Mouse (Mus musculus) heart, embryonic 16.5 days (tissue): Measurements from ENCODE around the gene Bnc2. TPM values are rescaled to one million over a fixed set of nuclear protein-coding genes. Genes with fewer than 3 reads are reported as not detected.

Experiments used
- ATAC-seq: fragments of 200-750 bp; cut with Nextera tagmentation; replicated peaks from 2 replicates; pipeline ENCODE4 v1.8.0; 2017; ENCODE audit warnings: moderate number of reproducible peaks; ENCODE audit not compliant: insufficient read depth, low FRiP score; ENCODE audit errors: extremely low read depth
- H3K27ac ChIP-seq: fragments of 300-500 bp; sonication (generic); 2 replicates; pipeline ENCODE4 v1.5.1; 2014; ENCODE audit warnings: mild to moderate bottlenecking, low read length, control low read depth, moderate library complexity
- H3K27me3 ChIP-seq: fragments of 300-500 bp; sonication (generic); 2 replicates; pipeline ENCODE4 v1.6.1; 2014; ENCODE audit warnings: low read length, mixed read lengths; ENCODE audit not compliant: control insufficient read depth, insufficient read depth
- H3K36me3 ChIP-seq: fragments of 300-500 bp; sonication (generic); 2 replicates; pipeline ENCODE4 v1.6.1; 2014; ENCODE audit not compliant: control insufficient read depth, insufficient read depth
- H3K4me1 ChIP-seq: fragments of 300-500 bp; sonication (generic); 2 replicates; pipeline ENCODE4 v1.6.1; 2014; ENCODE audit warnings: low read length, mixed read lengths; ENCODE audit not compliant: control insufficient read depth, insufficient read depth
- H3K4me2 ChIP-seq: fragments of 300-500 bp; sonication (generic); 2 replicates; pipeline ENCODE4 v1.6.1; 2014; ENCODE audit warnings: low read depth, mild to moderate bottlenecking, control low read depth, low read length
- H3K4me3 ChIP-seq: fragments of 300-500 bp; sonication (generic); 2 replicates; pipeline ENCODE4 v1.5.1; 2014; ENCODE audit warnings: mild to moderate bottlenecking, control low read depth, low read length
- H3K9ac ChIP-seq: fragments of 300-500 bp; sonication (generic); 2 replicates; pipeline ENCODE4 v1.6.1; 2014; ENCODE audit warnings: low read length, control low read depth
- H3K9me3 ChIP-seq: fragments of 300-500 bp; sonication (generic); replicated peaks from 2 replicates; pipeline ENCODE4 v1.6.1; 2016; ENCODE audit warnings: low read length; ENCODE audit not compliant: control insufficient read depth
- WGBS: fragments of 180-500 bp; shearing (Covaris S2); extraction: QIAGEN DNeasy Blood & Tissue Kit; methylation state at CpG from one replicate; pipeline ENCODE4 v1.1.7; 2014; 5-methylcytosine and 5-hydroxymethylcytosine counted together
- polyA plus RNA-seq: library from polyadenylated mRNA; unstranded; fragments of >200 nt; fragmentation: Nextera tagmentation; extraction: Ambion mirVana; gene quantifications from 2 replicates; pipeline ENCODE4 v1.2.1, GENCODE M21; 2015

The Bnc2 gene
- polyA plus RNA-seq, 1 experiment from 2014 or later: 0.92 TPM

DNA sequence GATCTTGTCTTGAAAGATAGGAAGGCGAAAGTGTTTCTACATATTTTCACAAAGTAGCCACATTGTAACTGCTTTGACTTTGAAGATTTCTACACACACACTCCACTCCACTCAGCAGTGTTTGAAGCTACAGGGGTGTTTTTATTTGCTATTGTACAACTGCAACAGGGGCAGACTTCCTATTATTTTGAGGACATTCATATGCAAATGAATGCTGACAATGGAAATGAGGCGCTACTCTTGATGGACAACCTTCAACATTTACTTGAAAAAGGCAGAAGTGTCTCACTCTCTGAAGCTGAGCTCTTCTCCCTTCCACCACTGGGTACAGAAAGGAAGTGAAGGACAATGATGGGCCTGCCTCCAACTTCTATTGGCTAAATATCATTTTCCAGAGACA, 146.7 kb downstream of the Bnc2 start:
- no peaks in the 10 kb centered on the region for H3K9me3 ChIP-seq
- H3K9ac ChIP-seq: no peak overlapping the region
- H3K4me1 ChIP-seq: peaks cover 8% of the 10 kb centered on the region; the same call in 1 of the 2 replicates
- WGBS: 74% methylated on average over 2 of the region's 2 CpGs
- no peak overlapping the region for H3K4me3 ChIP-seq
- H3K36me3 ChIP-seq: no peaks in the 10 kb centered on the region
- H3K27ac ChIP-seq: no peak overlapping the region
- no peak for ATAC-seq
- no peak overlapping the region for H3K4me2 ChIP-seq
- H3K27me3 ChIP-seq: peaks cover 2% of the 10 kb centered on the region

DNA sequence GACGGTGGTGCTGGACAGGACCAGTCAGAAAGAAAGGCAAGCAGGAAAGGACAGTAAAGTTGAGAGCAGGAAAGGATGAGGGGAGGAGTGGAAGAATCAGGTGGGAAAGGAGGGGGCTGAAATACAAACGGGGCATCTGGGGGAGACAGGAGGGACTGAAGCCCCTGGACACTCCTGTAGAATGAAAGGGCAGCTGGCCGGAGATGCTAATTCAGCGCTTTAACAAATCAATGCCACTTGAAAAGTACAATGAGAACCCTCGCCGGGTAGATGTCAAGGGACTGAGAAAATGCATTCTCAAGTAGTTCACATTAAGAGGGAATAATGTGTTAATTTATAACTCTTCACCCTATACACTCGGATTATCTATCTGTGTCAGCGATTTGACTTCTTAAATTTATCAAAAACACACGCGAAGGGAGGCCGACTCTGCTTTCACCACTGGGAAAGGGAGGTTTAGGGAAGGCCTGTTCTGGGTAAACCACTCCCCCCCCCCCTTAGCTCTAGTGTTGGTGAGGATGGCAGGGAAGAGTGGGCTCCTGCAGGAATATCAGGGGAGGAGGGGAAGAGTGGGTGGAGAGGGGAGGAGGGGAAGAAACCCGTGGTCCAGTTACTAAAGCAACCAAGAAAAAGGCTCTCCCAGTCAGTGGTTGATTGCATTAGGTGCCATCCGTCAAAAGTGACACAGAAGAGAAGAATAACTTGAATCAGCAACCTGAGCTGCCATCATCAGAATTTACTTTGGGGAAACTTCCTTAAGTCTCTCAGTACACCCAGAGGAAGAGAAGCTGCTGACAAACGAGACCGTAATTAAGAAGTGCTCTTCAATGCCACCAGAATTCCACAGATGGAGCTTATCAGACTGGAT, 147.8 kb downstream of the Bnc2 start:
- Histone ChIP-seq H3K27ac (no peak overlapping the region), H3K9me3 (no peaks in the 10 kb centered on the region), H3K4me2 (no peak overlapping the region), H3K4me1 (peaks cover 9% of the 10 kb centered on the region; the same call in 1 of the 2 replicates), H3K27me3 (peaks cover 2% of the 10 kb centered on the region), H3K4me3 (no peak overlapping the region), H3K36me3 (no peaks in the 10 kb centered on the region), H3K9ac (no peak overlapping the region)
- WGBS: 27% methylated on average over 15 of the region's 15 CpGs
- ATAC-seq: no peak

DNA sequence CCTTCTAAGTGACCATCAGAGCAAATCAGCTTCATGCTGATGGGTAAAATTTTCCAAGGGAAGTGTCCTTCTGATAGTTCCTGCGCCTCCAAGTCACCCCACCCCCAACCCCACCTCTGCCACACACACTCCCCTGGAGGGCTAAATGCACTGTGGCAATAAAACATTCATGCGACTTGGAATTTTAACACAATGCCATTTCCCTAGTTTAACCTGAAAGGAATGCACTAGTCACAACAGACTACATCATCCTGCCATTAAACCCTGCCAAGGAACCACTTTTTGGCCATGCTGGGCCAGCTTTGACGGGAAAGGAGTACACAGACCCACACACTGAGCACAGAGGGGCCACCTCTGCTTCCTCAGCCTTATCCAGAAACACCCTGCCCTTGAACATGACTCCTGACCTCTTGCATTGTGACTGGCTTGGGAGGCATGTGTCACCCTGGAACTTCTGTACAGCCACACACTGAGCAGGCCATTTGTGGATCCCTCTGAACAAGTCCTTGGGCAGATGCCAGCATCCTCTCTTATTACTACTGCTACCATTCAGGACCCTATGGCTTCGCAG, 151.3 kb downstream of the Bnc2 start:
- H3K4me2 ChIP-seq: no peak overlapping the region
- peaks cover 9% of the 10 kb centered on the region; the same call in 1 of the 2 replicates for H3K4me1 ChIP-seq
- no peak overlapping the region for H3K4me3 ChIP-seq
- ATAC-seq: peak; percentile 89
- H3K36me3 ChIP-seq: no peaks in the 10 kb centered on the region
- WGBS: 29% methylated on average over 4 of the region's 4 CpGs
- H3K27ac ChIP-seq: peak overlapping the region; percentile 71
- no peaks in the 10 kb centered on the region; the same call in 1 of the 2 replicates for H3K27me3 ChIP-seq
- no peak overlapping the region for H3K9ac ChIP-seq
- H3K9me3 ChIP-seq: no peaks in the 10 kb centered on the region

DNA sequence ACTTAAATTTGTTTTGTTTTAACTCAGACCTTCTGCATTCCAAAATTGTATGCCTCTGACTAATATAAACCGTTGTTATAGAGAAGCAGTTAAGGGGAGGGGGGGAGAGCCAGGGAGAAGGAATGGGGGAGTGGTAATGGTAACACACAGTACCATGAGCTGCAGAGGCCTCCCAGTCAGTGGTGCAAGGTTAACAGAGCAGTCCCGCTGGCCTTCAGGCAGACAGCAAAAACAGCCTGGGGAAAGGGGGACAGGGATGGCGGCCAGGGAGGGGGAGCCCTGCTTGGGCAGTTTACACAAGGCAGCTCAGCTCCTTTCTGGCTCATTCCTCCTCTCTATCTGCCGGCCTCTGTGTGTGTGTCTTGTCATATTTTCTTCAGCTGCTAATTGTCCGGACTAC, 151.9 kb downstream of the Bnc2 start:
- Histone ChIP-seq H3K9me3 (no peaks in the 10 kb centered on the region), H3K4me3 (no peak overlapping the region), H3K4me2 (no peak overlapping the region), H3K27me3 (no peaks in the 10 kb centered on the region; the same call in 1 of the 2 replicates), H3K27ac (peak overlapping the region; percentile 71), H3K9ac (no peak overlapping the region), H3K4me1 (peaks cover 9% of the 10 kb centered on the region; the same call in 1 of the 2 replicates), H3K36me3 (no peaks in the 10 kb centered on the region)
- ATAC-seq: peak; percentile 29
- 21% methylated on average over 5 of the region's 5 CpGs for WGBS

DNA sequence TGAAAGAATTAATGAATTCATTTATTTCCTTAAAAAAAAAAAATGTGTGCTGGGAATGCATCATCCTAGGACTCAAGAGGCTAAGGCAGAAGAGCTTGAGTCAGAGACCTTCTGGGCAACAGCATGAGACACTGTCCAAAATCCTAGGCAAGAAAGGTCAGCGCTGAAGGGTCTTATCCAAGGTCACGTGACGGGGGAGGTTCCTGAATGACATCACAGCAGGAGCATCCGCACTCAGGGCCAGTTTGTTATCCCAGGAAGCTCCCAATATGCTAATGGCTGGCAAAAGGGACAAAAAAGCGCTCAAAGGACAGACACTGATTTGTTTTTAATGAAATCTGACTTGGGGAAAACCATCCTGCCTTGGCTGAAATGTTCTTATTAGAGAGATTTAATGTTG, 153.5 kb downstream of the Bnc2 start:
- no peaks in the 10 kb centered on the region for H3K9me3 ChIP-seq
- ATAC-seq: no peak
- WGBS: 83% methylated on average over 5 of the region's 5 CpGs
- H3K4me2 ChIP-seq: no peak overlapping the region
- H3K27me3 ChIP-seq: no peaks in the 10 kb centered on the region
- no peaks in the 10 kb centered on the region for H3K36me3 ChIP-seq
- H3K9ac ChIP-seq: no peak overlapping the region
- H3K4me3 ChIP-seq: no peak overlapping the region
- no peak overlapping the region for H3K27ac ChIP-seq
- H3K4me1 ChIP-seq: peaks cover 9% of the 10 kb centered on the region; the same call in 1 of the 2 replicates

DNA sequence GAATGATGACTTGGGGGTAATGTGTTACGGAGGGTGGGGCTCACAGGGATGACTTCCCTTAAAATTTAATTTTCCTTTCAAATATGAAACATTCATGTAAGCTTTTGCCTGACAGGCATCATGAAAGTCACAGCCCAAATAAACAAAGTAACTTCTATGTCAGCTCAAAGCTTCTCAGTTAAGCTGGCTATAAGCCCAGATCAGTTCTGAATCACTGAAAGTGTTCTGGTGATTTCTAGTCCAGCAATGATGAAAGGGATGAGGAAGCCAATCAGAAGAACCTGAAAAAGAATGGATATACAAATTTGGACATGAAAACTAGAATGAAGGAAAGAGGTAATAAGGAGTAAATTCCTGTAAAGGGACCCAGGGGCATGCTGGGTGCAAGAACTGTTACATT, 164.6 kb downstream of the Bnc2 start:
- Histone ChIP-seq H3K27me3 (no peaks in the 10 kb centered on the region), H3K4me2 (no peak overlapping the region)
- WGBS: 84% methylated on average over 1 of the region's 1 CpGs

DNA sequence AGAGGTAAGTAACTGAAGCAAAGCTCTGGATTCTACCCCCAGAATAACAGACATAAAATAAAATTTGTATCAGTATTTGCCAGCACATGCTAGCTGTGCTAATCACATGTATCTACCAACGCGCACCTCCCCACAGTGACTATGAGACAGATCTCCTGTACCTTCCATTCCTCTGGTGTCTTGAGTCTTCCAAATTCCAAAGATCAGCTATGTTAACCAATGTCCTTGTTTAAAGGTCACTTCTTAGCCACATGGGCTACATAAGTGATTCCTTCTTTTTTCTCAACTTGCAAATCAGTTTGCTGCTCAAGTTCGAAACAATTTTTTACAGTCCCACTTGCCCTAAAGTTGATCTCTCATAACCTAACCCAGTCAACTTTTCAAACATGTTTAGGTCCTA, 167.5 kb downstream of the Bnc2 start:
- Histone ChIP-seq H3K4me1 (no peaks in the 10 kb centered on the region), H3K9me3 (no peaks in the 10 kb centered on the region), H3K27me3 (no peaks in the 10 kb centered on the region), H3K4me2 (no peak overlapping the region), H3K4me3 (no peak overlapping the region), H3K36me3 (no peaks in the 10 kb centered on the region), H3K9ac (no peak overlapping the region), H3K27ac (no peak overlapping the region)
- WGBS: 93% methylated on average over 3 of the region's 3 CpGs
- no peak for ATAC-seq

More for the DNA sequence above, 164.6 kb downstream of the Bnc2 start:
- ATAC-seq: no peak
- H3K4me1 ChIP-seq: no peaks in the 10 kb centered on the region
- no peak overlapping the region for H3K27ac ChIP-seq
- no peak overlapping the region for H3K4me3 ChIP-seq
- H3K9me3 ChIP-seq: no peaks in the 10 kb centered on the region
- H3K36me3 ChIP-seq: no peaks in the 10 kb centered on the region
- no peak overlapping the region for H3K9ac ChIP-seq

DNA sequence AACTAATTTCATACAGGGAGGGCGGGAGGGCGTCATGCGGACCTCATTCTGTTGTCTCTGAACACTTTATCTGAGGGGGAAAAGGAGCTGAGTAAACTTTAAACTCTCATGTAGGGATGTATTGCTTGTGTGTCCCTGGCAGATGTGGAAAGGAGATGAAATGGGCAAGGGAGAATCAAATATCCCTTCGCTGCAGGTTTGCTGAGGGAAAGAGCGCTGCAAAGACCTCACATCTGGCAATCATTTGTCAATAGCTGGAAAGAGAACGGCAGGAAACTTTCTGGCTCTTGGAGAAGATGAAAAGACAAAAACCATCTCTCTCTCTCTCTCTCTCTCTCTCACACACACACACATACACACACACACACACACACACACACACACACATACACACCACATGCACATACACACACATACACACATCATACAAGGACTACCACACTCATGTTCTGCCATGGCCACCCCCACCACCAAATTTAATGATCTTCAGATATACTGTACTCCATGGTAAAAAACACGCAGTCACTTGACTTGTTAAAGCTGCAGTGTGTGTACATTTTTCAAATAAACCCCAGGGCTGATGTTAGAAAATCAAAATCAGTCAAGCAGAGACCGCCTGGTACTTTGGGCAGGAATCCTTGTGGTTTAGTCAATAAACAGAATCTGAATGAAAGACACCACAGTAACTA, 172.3 kb downstream of the Bnc2 start:
- no peak for ATAC-seq
- no peak overlapping the region for H3K4me2 ChIP-seq
- 78% methylated on average over 8 of the region's 8 CpGs for WGBS

More for the DNA sequence above, 172.3 kb downstream of the Bnc2 start:
- Histone ChIP-seq H3K4me3 (no peak overlapping the region), H3K9ac (no peak overlapping the region), H3K9me3 (no peaks in the 10 kb centered on the region), H3K27ac (no peak overlapping the region), H3K4me1 (0 out of 2 replicates have a peak, but pooled peaks cover 2% of the 10 kb centered on the region), H3K36me3 (no peaks in the 10 kb centered on the region), H3K27me3 (no peaks in the 10 kb centered on the region)
